Comparison of ENCODE assay signal across 12 mouse cellular contexts in genomic region chr11:96968476-96968875, GRCm38 (mm10). TPM values are rescaled to one million over a fixed set of nuclear protein-coding genes. Genes with fewer than 3 reads are reported as not detected.
DNase-seq lines count a peak whose midpoint lies in the region; ATAC-seq and TF ChIP-seq lines count a peak whose summit lies in the region.
"Had no signal": no experiment of that assay in that cellular context is flagged by ENCODE, and none has a peak within 500 bp of the region (broad histone marks: within the 10 kb centered on the region; RNA-seq: fewer than 3 reads in every experiment).

No protein-coding gene starts in this region.

- peaks cover 33% of the 10 kb centered on the region for H3K4me1 ChIP-seq in lung, embryonic 14.5 days (ENCODE audit: insufficient read depth)
- peaks cover 28% of the 10 kb centered on the region for H3K4me1 ChIP-seq in stomach, embryonic 15.5 days
- H3K4me1 ChIP-seq: limb, embryonic 12.5 days had no signal

- H3K27ac ChIP-seq in lung, embryonic 14.5 days (ENCODE audit: low read depth) = peak overlapping the region; percentile 91; the same call in 1 of the 2 replicates
- H3K27ac ChIP-seq in stomach, embryonic 15.5 days = peak overlapping the region; percentile 87
- H3K27ac ChIP-seq: limb, embryonic 12.5 days; neural tube, embryonic 12.5 days had no signal

- intact Hi-C loops in heart, postnatal 14 days (cut with DNase I) = no loop called here

- H3K4me3 ChIP-seq in lung, embryonic 14.5 days (ENCODE audit: low read depth, low read length) = no peak overlapping the region
- no peak overlapping the region for H3K4me3 ChIP-seq in stomach, embryonic 15.5 days (replicated peaks)
- H3K4me3 ChIP-seq: hindbrain, embryonic 12.5 days; limb, embryonic 12.5 days; neural tube, embryonic 12.5 days had no signal

- peak; percentile 35 for DNase-seq in cerebellum, adult 9-10 months
- no peak for DNase-seq in cerebellum, adult 9-11 months
- no peak for DNase-seq in lung, embryonic 14.5 days
- DNase-seq in lung, postnatal 10 days = no peak
- peak; percentile 49 to 51 for DNase-seq in heart, postnatal 14 days
- no peak for DNase-seq in left cerebral cortex, adult 11 months (ENCODE audit: low spot score)
- DNase-seq in cerebellum, postnatal 4 days (ENCODE audit: low spot score in 2 of 2) = no peak

- H3K27me3 ChIP-seq in lung, embryonic 14.5 days (ENCODE audit: insufficient read depth, low read length) = no peaks in the 10 kb centered on the region
- no peaks in the 10 kb centered on the region for H3K27me3 ChIP-seq in stomach, embryonic 15.5 days (replicated peaks)
- H3K27me3 ChIP-seq: hindbrain, embryonic 12.5 days; limb, embryonic 12.5 days; neural tube, embryonic 12.5 days had no signal

- no peak overlapping the region for H3K4me2 ChIP-seq in lung, embryonic 14.5 days
- H3K4me2 ChIP-seq in stomach, embryonic 15.5 days = peak overlapping the region; percentile 6; the same call in 1 of the 2 replicates
- H3K4me2 ChIP-seq: hindbrain, embryonic 12.5 days; limb, embryonic 12.5 days; neural tube, embryonic 12.5 days had no signal

- no peaks in the 10 kb centered on the region for H3K36me3 ChIP-seq in lung, embryonic 14.5 days (ENCODE audit: insufficient read depth)
- H3K36me3 ChIP-seq in stomach, embryonic 15.5 days = no peaks in the 10 kb centered on the region
- H3K36me3 ChIP-seq: hindbrain, embryonic 12.5 days; limb, embryonic 12.5 days; neural tube, embryonic 12.5 days had no signal

- ATAC-seq in lung, embryonic 14.5 days (ENCODE audit: insufficient read depth) = no peak
- no peak for ATAC-seq in stomach, embryonic 15.5 days (ENCODE audit: insufficient read depth, low FRiP score, low read depth)
- ATAC-seq: activated CD4-positive, CD25-positive, alpha-beta regulatory T cell, adult 4 months had no signal

- no peak overlapping the region for H3K9ac ChIP-seq in lung, embryonic 14.5 days
- no peak overlapping the region for H3K9ac ChIP-seq in stomach, embryonic 15.5 days
- H3K9ac ChIP-seq: hindbrain, embryonic 12.5 days; limb, embryonic 12.5 days; neural tube, embryonic 12.5 days had no signal

- H3K9me3 ChIP-seq in lung, embryonic 14.5 days (ENCODE audit: low read depth, low read length) = no peaks in the 10 kb centered on the region
- H3K9me3 ChIP-seq in stomach, embryonic 15.5 days = no peaks in the 10 kb centered on the region
- H3K9me3 ChIP-seq: hindbrain, embryonic 12.5 days; limb, embryonic 12.5 days; neural tube, embryonic 12.5 days had no signal

- no peak for TF ChIP-seq CTCF in lung, embryonic 14.5 days (IDR thresholded peaks at IDR 0.05; ENCODE audit: low read depth)

- 23% methylated on average over 6 of the region's 6 CpGs for WGBS in lung, embryonic 14.5 days
- WGBS in stomach, embryonic 15.5 days = 38% methylated on average over 6 of the region's 6 CpGs

RNA-seq across cellular contexts. Expression of gene Sp2, which starts 14.3 kb away (rescaled TPM):
- 22.3 and 23.7 TPM in 2 replicates for polyA plus RNA-seq in lung, embryonic 14.5 days (2014; fragmentation: Nextera tagmentation; extraction: Ambion mirVana)
- 10 to 100 TPM; 11.4 to 12.0 TPM for total RNA-seq in heart, postnatal 14 days (2021)
- polyA plus RNA-seq in stomach, embryonic 15.5 days (2015; fragmentation: Nextera tagmentation; extraction: Ambion mirVana) = 12.7 and 13.5 TPM in 2 replicates

RNA-seq across cellular contexts. Expression of gene Pnpo, which starts 24.7 kb away (rescaled TPM):
- 18.4 and 19.5 TPM in 2 replicates for polyA plus RNA-seq in lung, embryonic 14.5 days (2014; fragmentation: Nextera tagmentation; extraction: Ambion mirVana)
- 10 to 100 TPM; 14.1 to 15.0 TPM for total RNA-seq in heart, postnatal 14 days (2021)
- polyA plus RNA-seq in stomach, embryonic 15.5 days (2015; fragmentation: Nextera tagmentation; extraction: Ambion mirVana) = 63.6 and 85.7 TPM in 2 replicates

RNA-seq across cellular contexts. Expression of gene Prr15l, which starts 40.6 kb away (rescaled TPM):
- 24.1 and 30.8 TPM in 2 replicates for polyA plus RNA-seq in lung, embryonic 14.5 days (2014; fragmentation: Nextera tagmentation; extraction: Ambion mirVana)
- 1 to 10 TPM in 1 of 2 experiments, under 1 TPM in 1; 0.88 to 1.8 TPM for total RNA-seq in heart, postnatal 14 days (2021)
- polyA plus RNA-seq in stomach, embryonic 15.5 days (2015; fragmentation: Nextera tagmentation; extraction: Ambion mirVana) = 55.2 and 65.6 TPM in 2 replicates

RNA-seq across cellular contexts. Expression of gene Sp6, which starts 44.7 kb away (rescaled TPM):
- polyA plus RNA-seq in lung, embryonic 14.5 days (2014; fragmentation: Nextera tagmentation; extraction: Ambion mirVana) = 0.22 and 0.43 TPM in 2 replicates
- total RNA-seq in heart, postnatal 14 days (2021) = under 1 TPM; 0.07 to 0.12 TPM
- 1.4 and 3.7 TPM in 2 replicates for polyA plus RNA-seq in stomach, embryonic 15.5 days (2015; fragmentation: Nextera tagmentation; extraction: Ambion mirVana)
- polyA plus RNA-seq: activated CD4-positive, CD25-positive, alpha-beta regulatory T cell, adult 4 months had no signal

RNA-seq across cellular contexts. Expression of gene Cdk5rap3, which starts 52.2 kb away (rescaled TPM):
- polyA plus RNA-seq in lung, embryonic 14.5 days (2014; fragmentation: Nextera tagmentation; extraction: Ambion mirVana) = 61.8 and 63.8 TPM in 2 replicates
- total RNA-seq in heart, postnatal 14 days (2021) = 10 to 100 TPM; 22.3 to 23.3 TPM
- 67.2 and 76.5 TPM in 2 replicates for polyA plus RNA-seq in stomach, embryonic 15.5 days (2015; fragmentation: Nextera tagmentation; extraction: Ambion mirVana)

Comparison
In these comparisons a context has a peak if more than half of its experiments do, and no peak if none do; other contexts are left out.
1. DNase-seq: peak in cerebellum, adult 9-10 months (single experiment) and heart, postnatal 14 days (2 of 2); none in cerebellum, adult 9-11 months (single experiment), lung, embryonic 14.5 days (single experiment), lung, postnatal 10 days (single experiment), left cerebral cortex, adult 11 months (single experiment) and cerebellum, postnatal 4 days (0 of 2).